Mouse (Mus musculus): Measurements from ENCODE around the gene Pabpc4. TPM values are rescaled to one million over a fixed set of nuclear protein-coding genes. Genes with fewer than 3 reads are reported as not detected.
A peak's percentile ranks its signal among the peaks of the same experiment; 100 is the strongest.

Gene Pabpc4
- 55.0 and 60.5 TPM in 2 replicates for polyA plus RNA-seq (2015; fragmentation: Nextera tagmentation; extraction: Ambion mirVana)

DNA sequence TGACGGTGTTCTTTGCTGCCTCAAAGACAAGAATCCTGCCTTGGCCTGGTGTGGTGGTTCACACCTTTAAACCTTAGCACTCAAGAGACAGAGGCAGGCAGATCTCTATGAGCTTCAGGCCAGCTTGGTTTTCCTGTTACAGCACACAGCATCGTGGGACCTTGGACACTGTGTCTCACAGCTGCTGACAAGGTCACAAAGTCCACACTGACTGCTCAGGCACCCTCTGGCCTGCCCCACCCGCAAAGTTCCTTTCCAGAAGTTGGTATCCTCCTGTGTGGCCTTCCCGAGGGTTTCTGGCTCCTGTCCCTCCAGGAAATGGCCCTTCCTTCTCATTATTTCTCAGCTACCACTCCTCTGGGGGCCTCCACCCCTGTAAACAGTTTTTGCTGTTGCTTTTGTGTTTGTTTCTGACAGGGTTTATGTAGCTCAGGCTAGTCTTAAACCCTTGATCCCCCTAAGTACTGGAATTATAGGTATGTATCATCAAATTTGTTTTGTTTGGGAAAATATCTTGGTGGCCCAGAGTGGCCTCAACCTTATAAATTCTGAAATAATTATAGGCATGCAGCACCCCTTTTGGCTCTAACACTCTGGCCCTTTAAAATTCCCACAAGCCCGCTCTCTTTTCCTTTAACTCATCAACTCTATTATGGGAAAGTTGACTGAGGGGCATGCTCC lies at the start of gene Pabpc4:
Gene Pabpc4 (plus strand): TSS at position 631 of the 681 bp plus-strand sequence.
- no peaks in the 10 kb centered on the region for H3K27me3 ChIP-seq (ENCODE audit: control insufficient read depth, insufficient read depth, low read length)
- no peak within 1 kb of the TSS for H3K27ac ChIP-seq (ENCODE audit: low read length)
- peaks cover 11% of the 10 kb centered on the region for H3K4me1 ChIP-seq (ENCODE audit: control insufficient read depth, insufficient read depth, low read length)
- WGBS: 61% methylated on average over 5 of the region's 5 CpGs
- no peaks in the 10 kb centered on the region for H3K36me3 ChIP-seq (ENCODE audit: control insufficient read depth, insufficient read depth)
- no peak within 1 kb of the TSS for H3K4me2 ChIP-seq (ENCODE audit: low read depth, low read length)
- ATAC-seq (replicated peaks; ENCODE audit: extremely low read depth, insufficient read depth, low FRiP score): no peak
- no peak within 1 kb of the TSS for H3K9ac ChIP-seq (ENCODE audit: low read length)
- H3K9me3 ChIP-seq (replicated peaks; ENCODE audit: control insufficient read depth, low read length): no peaks in the 10 kb centered on the region
- H3K4me3 ChIP-seq (ENCODE audit: low read length): no peak within 1 kb of the TSS

DNA sequence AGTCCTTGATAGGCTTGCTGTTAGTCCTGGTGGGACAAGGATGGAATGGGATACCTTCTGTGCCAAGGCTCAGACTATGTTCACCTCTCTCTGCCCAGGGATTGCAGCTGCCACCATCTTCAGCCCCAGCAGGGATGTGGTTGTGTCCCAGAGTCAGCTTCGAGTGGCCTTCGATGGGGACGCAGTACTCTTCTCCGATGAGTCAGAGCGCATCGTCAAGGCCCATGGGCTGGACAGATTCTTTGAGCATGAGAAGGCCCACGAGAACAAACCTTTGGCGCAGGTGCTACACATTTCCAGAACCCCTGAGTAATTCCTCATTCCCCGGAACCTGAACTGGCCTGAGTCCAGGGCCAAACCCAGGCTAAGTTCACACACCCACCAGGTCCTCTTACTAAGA lies 48.2 kb upstream of the Pabpc4 start:
- Histone ChIP-seq H3K4me2 (ENCODE audit: low read depth, low read length) (no peak overlapping the region), H3K27ac (ENCODE audit: low read length) (no peak overlapping the region), H3K4me1 (ENCODE audit: control insufficient read depth, insufficient read depth, low read length) (no peaks in the 10 kb centered on the region), H3K36me3 (ENCODE audit: control insufficient read depth, insufficient read depth) (no peaks in the 10 kb centered on the region), H3K27me3 (ENCODE audit: control insufficient read depth, insufficient read depth, low read length) (peaks cover 10% of the 10 kb centered on the region; the same call in 1 of the 2 replicates), H3K4me3 (ENCODE audit: low read length) (no peak overlapping the region), H3K9me3 (replicated peaks; ENCODE audit: control insufficient read depth, low read length) (no peaks in the 10 kb centered on the region), H3K9ac (ENCODE audit: low read length) (no peak overlapping the region)
- WGBS: 85% methylated on average over 9 of the region's 9 CpGs
- ATAC-seq (replicated peaks; ENCODE audit: extremely low read depth, insufficient read depth, low FRiP score): no peak

DNA sequence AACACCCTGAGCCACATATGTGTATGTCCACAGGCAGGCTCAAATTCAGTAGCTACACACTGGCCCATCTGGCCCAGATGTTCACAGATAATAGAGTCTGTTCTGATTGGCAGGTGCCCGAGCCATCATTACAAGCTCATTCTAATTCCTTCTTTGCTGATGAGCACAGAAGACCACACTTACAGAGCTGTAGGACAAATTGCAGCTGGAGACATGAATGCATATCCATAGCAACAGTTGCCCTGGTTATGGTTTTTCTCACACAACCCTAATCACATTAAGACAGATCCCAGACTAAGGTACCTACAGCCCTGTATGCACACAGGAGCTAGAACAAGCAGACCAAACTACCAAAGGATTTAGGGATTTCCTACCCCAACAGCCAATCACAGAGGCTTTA lies 46.8 kb upstream of the Pabpc4 start:
- WGBS: 79% methylated on average over 1 of the region's 1 CpGs
- ATAC-seq (replicated peaks; ENCODE audit: extremely low read depth, insufficient read depth, low FRiP score): no peak
- Histone ChIP-seq H3K27me3 (ENCODE audit: control insufficient read depth, insufficient read depth, low read length) (peaks cover 10% of the 10 kb centered on the region; the same call in 1 of the 2 replicates), H3K9ac (ENCODE audit: low read length) (no peak overlapping the region), H3K4me1 (ENCODE audit: control insufficient read depth, insufficient read depth, low read length) (no peaks in the 10 kb centered on the region), H3K4me3 (ENCODE audit: low read length) (no peak overlapping the region), H3K36me3 (ENCODE audit: control insufficient read depth, insufficient read depth) (no peaks in the 10 kb centered on the region), H3K9me3 (replicated peaks; ENCODE audit: control insufficient read depth, low read length) (no peaks in the 10 kb centered on the region), H3K4me2 (ENCODE audit: low read depth, low read length) (no peak overlapping the region), H3K27ac (ENCODE audit: low read length) (no peak overlapping the region)

DNA sequence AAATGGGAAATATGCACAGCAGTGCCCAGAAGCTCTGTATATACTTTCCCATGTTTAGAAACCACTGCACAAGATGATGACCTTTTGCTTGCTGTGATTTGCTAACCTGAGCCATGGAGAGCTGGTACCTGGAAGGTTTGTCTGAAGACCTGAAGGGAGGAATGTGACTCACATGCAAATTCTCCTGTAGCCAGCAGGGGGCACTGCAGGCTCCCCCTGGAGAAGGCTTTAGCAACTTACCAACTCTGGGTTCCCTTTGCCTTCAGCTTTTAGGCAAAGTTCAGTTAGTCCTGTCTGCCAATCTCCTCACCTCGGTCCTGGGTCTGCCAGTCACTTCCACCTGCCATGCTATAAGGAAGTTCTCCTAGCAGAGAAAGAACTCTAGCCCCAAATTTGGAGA lies 45.4 kb upstream of the Pabpc4 start:
- H3K27ac ChIP-seq (ENCODE audit: low read length): no peak overlapping the region
- no peaks in the 10 kb centered on the region for H3K36me3 ChIP-seq (ENCODE audit: control insufficient read depth, insufficient read depth)
- H3K27me3 ChIP-seq (ENCODE audit: control insufficient read depth, insufficient read depth, low read length): peaks cover 10% of the 10 kb centered on the region; the same call in 1 of the 2 replicates
- H3K4me3 ChIP-seq (ENCODE audit: low read length): no peak overlapping the region
- 18% methylated on average over 1 of the region's 1 CpGs for WGBS
- no peak overlapping the region for H3K9ac ChIP-seq (ENCODE audit: low read length)
- H3K4me2 ChIP-seq (ENCODE audit: low read depth, low read length): no peak overlapping the region
- H3K4me1 ChIP-seq (ENCODE audit: control insufficient read depth, insufficient read depth, low read length): 0 out of 2 replicates have a peak, but pooled peaks cover 4% of the 10 kb centered on the region
- ATAC-seq (replicated peaks; ENCODE audit: extremely low read depth, insufficient read depth, low FRiP score): no peak
- H3K9me3 ChIP-seq (replicated peaks; ENCODE audit: control insufficient read depth, low read length): no peaks in the 10 kb centered on the region

DNA sequence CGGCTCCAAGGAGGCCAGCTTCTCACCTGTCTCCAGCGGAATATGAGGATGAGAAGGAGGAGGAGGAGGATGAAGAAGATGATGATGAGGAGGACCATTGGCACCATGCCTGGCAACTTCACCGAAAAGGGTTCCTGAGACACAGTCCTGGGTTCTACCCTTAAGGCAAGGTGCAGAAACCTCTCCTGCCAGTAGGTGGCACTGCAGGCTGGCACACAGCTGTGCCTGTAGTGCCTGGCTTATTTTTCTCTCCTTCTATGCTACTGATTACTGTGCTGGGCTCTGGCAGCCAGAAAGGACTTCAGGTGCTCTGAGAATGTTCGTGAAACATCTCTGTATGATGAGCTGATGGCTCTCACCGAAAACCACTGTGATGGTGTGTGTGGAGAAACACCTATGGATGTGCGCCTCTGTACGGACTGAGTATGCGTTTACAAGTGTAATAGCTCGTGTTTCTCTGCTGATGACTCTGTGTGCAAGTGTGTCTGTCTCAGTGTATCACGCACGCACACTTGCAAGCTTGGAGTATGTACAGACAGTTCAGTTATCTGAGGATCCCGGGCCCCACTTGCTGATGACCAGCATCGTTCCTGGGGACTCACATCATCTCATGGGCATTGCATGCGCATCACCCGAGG lies 42.3 kb upstream of the Pabpc4 start:
- Histone ChIP-seq H3K4me1 (ENCODE audit: control insufficient read depth, insufficient read depth, low read length) (peaks cover 6% of the 10 kb centered on the region; the same call in 1 of the 2 replicates), H3K9me3 (replicated peaks; ENCODE audit: control insufficient read depth, low read length) (0 out of 2 replicates have a peak, but pooled peaks cover 2% of the 10 kb centered on the region), H3K27ac (ENCODE audit: low read length) (no peak overlapping the region), H3K27me3 (ENCODE audit: control insufficient read depth, insufficient read depth, low read length) (peaks cover 3% of the 10 kb centered on the region; the same call in 1 of the 2 replicates), H3K4me2 (ENCODE audit: low read depth, low read length) (no peak overlapping the region), H3K36me3 (ENCODE audit: control insufficient read depth, insufficient read depth) (no peaks in the 10 kb centered on the region), H3K4me3 (ENCODE audit: low read length) (no peak overlapping the region), H3K9ac (ENCODE audit: low read length) (no peak overlapping the region)
- 66% methylated on average over 15 of the region's 15 CpGs for WGBS
- ATAC-seq (replicated peaks; ENCODE audit: extremely low read depth, insufficient read depth, low FRiP score): peak; percentile 78; the same call in 1 of the 2 replicates

DNA sequence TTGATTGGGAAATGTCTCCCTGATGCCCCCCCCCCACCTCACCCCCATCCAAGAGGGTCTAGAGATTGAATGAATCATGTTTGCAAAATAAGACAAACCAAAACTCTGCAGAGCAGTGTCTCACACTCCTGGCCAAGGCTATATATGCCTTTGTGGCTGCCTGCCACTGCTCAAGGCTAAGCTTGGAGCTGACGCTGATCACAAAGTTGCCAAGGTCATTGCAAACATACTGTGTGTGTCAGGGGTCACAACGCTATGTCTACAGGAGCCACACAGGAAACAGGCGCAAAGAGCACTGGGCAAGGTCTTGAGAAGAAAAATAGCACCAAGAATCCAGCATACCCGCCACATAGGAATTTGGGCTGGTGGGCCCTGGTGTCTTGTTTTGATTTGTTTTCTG lies 41.5 kb upstream of the Pabpc4 start:
- ATAC-seq (replicated peaks; ENCODE audit: extremely low read depth, insufficient read depth, low FRiP score): no peak
- Histone ChIP-seq H3K4me3 (ENCODE audit: low read length) (no peak overlapping the region), H3K27me3 (ENCODE audit: control insufficient read depth, insufficient read depth, low read length) (peaks cover 3% of the 10 kb centered on the region; the same call in 1 of the 2 replicates), H3K36me3 (ENCODE audit: control insufficient read depth, insufficient read depth) (no peaks in the 10 kb centered on the region), H3K27ac (ENCODE audit: low read length) (no peak overlapping the region), H3K9ac (ENCODE audit: low read length) (peak overlapping the region; percentile 27; the same call in 1 of the 2 replicates), H3K9me3 (replicated peaks; ENCODE audit: control insufficient read depth, low read length) (0 out of 2 replicates have a peak, but pooled peaks cover 2% of the 10 kb centered on the region), H3K4me2 (ENCODE audit: low read depth, low read length) (no peak overlapping the region), H3K4me1 (ENCODE audit: control insufficient read depth, insufficient read depth, low read length) (peaks cover 8% of the 10 kb centered on the region; the same call in 1 of the 2 replicates)
- 67% methylated on average over 4 of the region's 4 CpGs for WGBS

DNA sequence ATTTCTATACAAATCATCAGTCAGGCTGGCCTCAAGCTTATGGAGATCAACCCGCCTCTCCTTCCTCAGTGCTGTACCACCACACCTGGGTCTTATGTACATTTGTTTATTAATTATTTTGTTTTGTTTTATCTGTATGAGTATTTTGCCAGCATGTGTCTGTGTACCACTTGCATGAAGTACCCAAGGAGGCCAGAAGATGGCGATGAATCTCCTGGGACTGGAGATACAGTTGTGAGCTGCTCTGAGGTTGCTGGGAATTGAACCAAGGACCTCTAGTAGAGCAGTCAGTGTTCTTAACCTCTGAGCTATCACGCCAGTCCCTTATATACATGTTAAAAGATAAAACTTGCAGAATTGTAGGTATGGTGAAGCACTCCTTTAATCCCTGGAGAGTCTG lies 38.8 kb upstream of the Pabpc4 start:
- Histone ChIP-seq H3K27me3 (ENCODE audit: control insufficient read depth, insufficient read depth, low read length) (0 out of 2 replicates have a peak, but pooled peaks cover 3% of the 10 kb centered on the region), H3K27ac (ENCODE audit: low read length) (no peak overlapping the region), H3K4me3 (ENCODE audit: low read length) (no peak overlapping the region), H3K9ac (ENCODE audit: low read length) (no peak overlapping the region), H3K4me2 (ENCODE audit: low read depth, low read length) (no peak overlapping the region), H3K9me3 (replicated peaks; ENCODE audit: control insufficient read depth, low read length) (0 out of 2 replicates have a peak, but pooled peaks cover 2% of the 10 kb centered on the region), H3K36me3 (ENCODE audit: control insufficient read depth, insufficient read depth) (no peaks in the 10 kb centered on the region), H3K4me1 (ENCODE audit: control insufficient read depth, insufficient read depth, low read length) (peaks cover 25% of the 10 kb centered on the region)
- no peak for ATAC-seq (replicated peaks; ENCODE audit: extremely low read depth, insufficient read depth, low FRiP score)
- WGBS: 66% methylated on average over 3 of the region's 3 CpGs

DNA sequence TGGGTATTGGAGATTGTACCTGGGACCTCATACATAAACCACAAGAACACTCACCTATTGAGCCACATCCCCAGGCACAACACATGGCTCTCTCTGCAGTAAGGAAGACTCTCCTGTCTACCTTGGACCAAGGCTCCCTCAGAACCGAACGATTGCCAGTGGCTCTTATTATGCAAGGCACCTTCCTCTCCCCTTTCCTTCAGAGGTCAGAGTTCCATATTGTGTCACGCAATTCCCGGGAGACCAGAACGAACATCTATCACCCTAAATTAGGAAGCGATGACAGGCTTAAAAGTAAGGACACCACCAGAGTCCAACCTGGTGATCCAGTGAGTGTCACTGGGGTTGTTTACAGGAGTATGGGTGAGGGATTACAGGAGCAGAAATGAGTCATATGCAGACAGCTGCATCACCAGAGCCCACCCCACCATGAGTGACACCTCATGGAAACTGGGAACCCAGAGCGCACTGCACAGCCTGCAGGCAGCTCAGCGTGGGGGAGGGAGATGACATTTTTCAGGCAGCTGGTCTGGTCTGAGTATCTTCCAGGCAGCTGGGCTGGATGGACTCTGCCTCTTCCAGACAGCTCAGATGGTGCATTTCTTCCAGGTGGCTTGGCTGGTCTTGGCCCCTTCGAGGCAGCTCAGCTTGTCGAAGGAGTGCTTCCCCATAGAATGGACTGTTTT lies 36.3 kb upstream of the Pabpc4 start:
- ATAC-seq (replicated peaks; ENCODE audit: extremely low read depth, insufficient read depth, low FRiP score): peak; percentile 26; the same call in 1 of the 2 replicates
- WGBS: 35% methylated on average over 10 of the region's 10 CpGs
- H3K4me1 ChIP-seq (ENCODE audit: control insufficient read depth, insufficient read depth, low read length): peaks cover 26% of the 10 kb centered on the region
- H3K9ac ChIP-seq (ENCODE audit: low read length): no peak overlapping the region
- H3K4me2 ChIP-seq (ENCODE audit: low read depth, low read length): no peak overlapping the region
- 0 out of 2 replicates have a peak, but pooled peaks cover 2% of the 10 kb centered on the region for H3K9me3 ChIP-seq (replicated peaks; ENCODE audit: control insufficient read depth, low read length)
- H3K27ac ChIP-seq (ENCODE audit: low read length): no peak overlapping the region
- no peaks in the 10 kb centered on the region for H3K27me3 ChIP-seq (ENCODE audit: control insufficient read depth, insufficient read depth, low read length)
- H3K36me3 ChIP-seq (ENCODE audit: control insufficient read depth, insufficient read depth): no peaks in the 10 kb centered on the region
- H3K4me3 ChIP-seq (ENCODE audit: low read length): no peak overlapping the region
